Mouse (Mus musculus): ENCODE data around the gene Frrs1l.
A peak's percentile ranks its signal among the peaks of the same experiment; 100 is the strongest.

Gene Frrs1l

GRCm38 (mm10) chr4:56965586-56966179, 24.5 kb downstream of the Frrs1l start:
- DNase-seq: no peak

- no peak for DNase-seq
Measured at GRCm38 (mm10) chr4:56963687-56964086, 26.5 kb downstream of the Frrs1l start.

- no peak for DNase-seq
Measured at GRCm38 (mm10) chr4:56961320-56961925, 28.8 kb downstream of the Frrs1l start.

GRCm38 (mm10) chr4:56957518-56957917, 32.7 kb downstream of the Frrs1l start:
- no peak for DNase-seq

GRCm38 (mm10) chr4:56953235-56953634, 37.0 kb downstream of the Frrs1l start:
- DNase-seq: no peak

- no peak for DNase-seq
Measured at GRCm38 (mm10) chr4:56951701-56952100, 38.5 kb downstream of the Frrs1l start.

- no peak for DNase-seq
Measured at GRCm38 (mm10) chr4:56949494-56949893, 40.7 kb downstream of the Frrs1l start.

GRCm38 (mm10) chr4:56946641-56947640, 43.2 kb downstream of the Frrs1l start, which contains the start of gene Tmem245:
Gene Tmem245 (minus strand): TSS chr4:56947437.
- peak; percentile 98 for DNase-seq

- peak; percentile 43 for DNase-seq
Measured at GRCm38 (mm10) chr4:56946180-56946579, 44.0 kb downstream of the Frrs1l start.

- DNase-seq: no peak
Measured at GRCm38 (mm10) chr4:56944286-56944685, 45.9 kb downstream of the Frrs1l start.

- peak; percentile 87 for DNase-seq
Measured at GRCm38 (mm10) chr4:56943258-56943657, 46.9 kb downstream of the Frrs1l start.

GRCm38 (mm10) chr4:56942567-56942966, 47.6 kb downstream of the Frrs1l start:
- peak; percentile 45 for DNase-seq

GRCm38 (mm10) chr4:56941481-56941880, 48.7 kb downstream of the Frrs1l start:
- DNase-seq: no peak

GRCm38 (mm10) chr4:56937136-56937535, 53.1 kb downstream of the Frrs1l start:
- DNase-seq: peak; percentile 54

- DNase-seq: no peak
Measured at GRCm38 (mm10) chr4:56935327-56935726, 54.9 kb downstream of the Frrs1l start.

- no peak for DNase-seq
Measured at GRCm38 (mm10) chr4:56933154-56933553, 57.0 kb downstream of the Frrs1l start.

- DNase-seq: no peak
Measured at GRCm38 (mm10) chr4:56932096-56932495, 58.1 kb downstream of the Frrs1l start.

GRCm38 (mm10) chr4:56930312-56930711, 59.9 kb downstream of the Frrs1l start:
- DNase-seq: no peak

- no peak for DNase-seq
Measured at GRCm38 (mm10) chr4:56926971-56927370, 63.2 kb downstream of the Frrs1l start.

GRCm38 (mm10) chr4:56922229-56922628, 68.0 kb downstream of the Frrs1l start:
- no peak for DNase-seq

- DNase-seq: no peak
Measured at GRCm38 (mm10) chr4:56915732-56916325, 74.4 kb downstream of the Frrs1l start.

- peak; percentile 25 for DNase-seq
Measured at GRCm38 (mm10) chr4:56914761-56915160, 75.4 kb downstream of the Frrs1l start.

- DNase-seq: no peak
Measured at GRCm38 (mm10) chr4:56914338-56914737, 75.9 kb downstream of the Frrs1l start.

All from lung, postnatal 36 days (tissue).